Mouse (Mus musculus): Measurements from ENCODE around the gene Olfr99. TPM values are rescaled to one million over a fixed set of nuclear protein-coding genes. Genes with fewer than 3 reads are reported as not detected.
"Not testable (repeated sequence)": the region's sequence is repeated elsewhere in the genome, so short reads cannot be mapped to it uniquely, and the experiment has no call there.

The Olfr99 gene
- not detected in 2 replicates for total RNA-seq (2017)

GRCm38 (mm10) chr17:37283360-37283759 lies at the start of gene Olfr99:
Gene Olfr99, minus strand, starts transcription at chr17:37283460.
- no peak for ATAC-seq (replicated peaks in 1 of 2; ENCODE audit: insufficient read depth in 1 of 2, low FRiP score in 2 of 2, low TSS enrichment in 1 of 2, low read depth in 1 of 2, poor library complexity in 2 of 2, severe bottlenecking in 2 of 2)

- no peak for ATAC-seq (replicated peaks in 1 of 2; ENCODE audit: insufficient read depth in 1 of 2, low FRiP score in 2 of 2, low TSS enrichment in 1 of 2, low read depth in 1 of 2, poor library complexity in 2 of 2, severe bottlenecking in 2 of 2)
Observed at GRCm38 (mm10) chr17:37316954-37317353, 33.7 kb upstream of the Olfr99 start, which contains the start of gene Olfr102. Gene Olfr102, minus strand, starts transcription at chr17:37317054.

GRCm38 (mm10) chr17:37310146-37310699 lies 27.0 kb upstream of the Olfr99 start:
- ATAC-seq (replicated peaks in 1 of 2; ENCODE audit: insufficient read depth in 1 of 2, low FRiP score in 2 of 2, low TSS enrichment in 1 of 2, low read depth in 1 of 2, poor library complexity in 2 of 2, severe bottlenecking in 2 of 2), result no peak

- ATAC-seq (replicated peaks in 1 of 2; ENCODE audit: insufficient read depth in 1 of 2, low FRiP score in 2 of 2, low TSS enrichment in 1 of 2, low read depth in 1 of 2, poor library complexity in 2 of 2, severe bottlenecking in 2 of 2), result no peak
Observed at GRCm38 (mm10) chr17:37308483-37308882, 25.2 kb upstream of the Olfr99 start.

- no peak for ATAC-seq (replicated peaks in 1 of 2; ENCODE audit: insufficient read depth in 1 of 2, low FRiP score in 2 of 2, low TSS enrichment in 1 of 2, low read depth in 1 of 2, poor library complexity in 2 of 2, severe bottlenecking in 2 of 2)
Observed at GRCm38 (mm10) chr17:37304213-37304612, 21.0 kb upstream of the Olfr99 start, which contains the start of gene Olfr101. Gene Olfr101, minus strand, starts transcription at chr17:37304313.

- no peak for ATAC-seq (replicated peaks in 1 of 2; ENCODE audit: insufficient read depth in 1 of 2, low FRiP score in 2 of 2, low TSS enrichment in 1 of 2, low read depth in 1 of 2, poor library complexity in 2 of 2, severe bottlenecking in 2 of 2)
Observed at GRCm38 (mm10) chr17:37280331-37280730, 2.9 kb downstream of the Olfr99 start.

- no peak for ATAC-seq (replicated peaks in 1 of 2; ENCODE audit: insufficient read depth in 1 of 2, low FRiP score in 2 of 2, low TSS enrichment in 1 of 2, low read depth in 1 of 2, poor library complexity in 2 of 2, severe bottlenecking in 2 of 2)
Observed at GRCm38 (mm10) chr17:37276573-37276972, 6.7 kb downstream of the Olfr99 start.

GRCm38 (mm10) chr17:37275626-37276248 lies 7.5 kb downstream of the Olfr99 start:
- ATAC-seq (replicated peaks in 1 of 2; ENCODE audit: insufficient read depth in 1 of 2, low FRiP score in 2 of 2, low TSS enrichment in 1 of 2, low read depth in 1 of 2, poor library complexity in 2 of 2, severe bottlenecking in 2 of 2), result no peak

GRCm38 (mm10) chr17:37270702-37271092 lies 12.6 kb downstream of the Olfr99 start:
- ATAC-seq (replicated peaks in 1 of 2; ENCODE audit: insufficient read depth in 1 of 2, low FRiP score in 2 of 2, low TSS enrichment in 1 of 2, low read depth in 1 of 2, poor library complexity in 2 of 2, severe bottlenecking in 2 of 2), result peak; percentile 93 to 95

GRCm38 (mm10) chr17:37270058-37270701 lies 13.1 kb downstream of the Olfr99 start, which contains the start of gene H2-M3:
Gene H2-M3, plus strand, starts transcription at chr17:37270220.
- ATAC-seq (replicated peaks in 1 of 2; ENCODE audit: insufficient read depth in 1 of 2, low FRiP score in 2 of 2, low TSS enrichment in 1 of 2, low read depth in 1 of 2, poor library complexity in 2 of 2, severe bottlenecking in 2 of 2), result peak; percentile 86 to 87

GRCm38 (mm10) chr17:37263626-37264025 lies 19.6 kb downstream of the Olfr99 start, which contains the start of gene Olfr98:
Gene Olfr98, minus strand, starts transcription at chr17:37263749.
- ATAC-seq (replicated peaks in 1 of 2; ENCODE audit: insufficient read depth in 1 of 2, low FRiP score in 2 of 2, low TSS enrichment in 1 of 2, low read depth in 1 of 2, poor library complexity in 2 of 2, severe bottlenecking in 2 of 2), result no peak

GRCm38 (mm10) chr17:37250544-37250943 lies 32.7 kb downstream of the Olfr99 start:
- peak; percentile 58 to 79 for ATAC-seq (replicated peaks in 1 of 2; ENCODE audit: insufficient read depth in 1 of 2, low FRiP score in 2 of 2, low TSS enrichment in 1 of 2, low read depth in 1 of 2, poor library complexity in 2 of 2, severe bottlenecking in 2 of 2)

GRCm38 (mm10) chr17:37249460-37249859 lies 33.8 kb downstream of the Olfr99 start:
- ATAC-seq (replicated peaks in 1 of 2; ENCODE audit: insufficient read depth in 1 of 2, low FRiP score in 2 of 2, low TSS enrichment in 1 of 2, low read depth in 1 of 2, poor library complexity in 2 of 2, severe bottlenecking in 2 of 2), result no peak

- peak; percentile 97 to 98 for ATAC-seq (replicated peaks in 1 of 2; ENCODE audit: insufficient read depth in 1 of 2, low FRiP score in 2 of 2, low TSS enrichment in 1 of 2, low read depth in 1 of 2, poor library complexity in 2 of 2, severe bottlenecking in 2 of 2)
Observed at GRCm38 (mm10) chr17:37246715-37247114, 36.5 kb downstream of the Olfr99 start.

- no peak for ATAC-seq (replicated peaks in 1 of 2; ENCODE audit: insufficient read depth in 1 of 2, low FRiP score in 2 of 2, low TSS enrichment in 1 of 2, low read depth in 1 of 2, poor library complexity in 2 of 2, severe bottlenecking in 2 of 2)
Observed at GRCm38 (mm10) chr17:37242198-37242597, 41.1 kb downstream of the Olfr99 start.

- not testable (repeated sequence) for ATAC-seq (replicated peaks in 1 of 2; ENCODE audit: insufficient read depth in 1 of 2, low FRiP score in 2 of 2, low TSS enrichment in 1 of 2, low read depth in 1 of 2, poor library complexity in 2 of 2, severe bottlenecking in 2 of 2)
Observed at GRCm38 (mm10) chr17:37237230-37237629, 46.0 kb downstream of the Olfr99 start, which contains the start of gene Olfr97. Gene Olfr97, minus strand, starts transcription at chr17:37237330.

Measured in hematopoietic stem cell, adult 5-6 weeks (primary cell).